Mouse (Mus musculus) myocyte (in vitro differentiated cells): ENCODE measurements around the gene Rims3. TPM values are rescaled to one million over a fixed set of nuclear protein-coding genes. Genes with fewer than 3 reads are reported as not detected.

Experiments
- H3K27me3 ChIP-seq: one replicate; pipeline ENCODE4 v1.6.1; 2011; ENCODE audit not compliant: control insufficient read depth, insufficient read depth, insufficient read length
- H3K36me3 ChIP-seq: one replicate; pipeline ENCODE4 v1.6.1; 2011; ENCODE audit not compliant: control insufficient read depth, insufficient read depth
- H3K4me2 ChIP-seq: one replicate; pipeline ENCODE4 v1.6.1; 2011; ENCODE audit warnings: low read depth, control low read depth
- H3K4me3 ChIP-seq: one replicate; pipeline ENCODE4 v1.5.1; 2011; ENCODE audit warnings: mild to moderate bottlenecking, control low read depth, moderate library complexity
- H3K79me2 ChIP-seq: one replicate; pipeline ENCODE4 v1.6.1; 2011; ENCODE audit not compliant: control insufficient read depth, insufficient read depth
- H3ac ChIP-seq: one replicate; pipeline ENCODE4 v1.6.1; 2011; ENCODE audit not compliant: control insufficient read depth, insufficient read length
- CEBPB ChIP-seq: IDR thresholded peaks from 2 replicates; pipeline ENCODE4 v1.6.1; 2011; ENCODE audit warnings: mild to moderate bottlenecking, moderate library complexity; ENCODE audit not compliant: poor library complexity, insufficient read depth, severe bottlenecking
- E2F4 ChIP-seq: IDR thresholded peaks from one replicate; pipeline ENCODE4 v1.6.1; 2011; ENCODE audit warnings: mild to moderate bottlenecking, control low read depth, moderate library complexity; ENCODE audit not compliant: insufficient read depth
- MAX ChIP-seq: IDR thresholded peaks from one replicate; pipeline ENCODE4 v1.6.1; 2011; ENCODE audit warnings: low read depth, mild to moderate bottlenecking, control low read depth
- MYOD1 ChIP-seq, 3 experiments: IDR thresholded peaks; one replicate each; pipeline ENCODE4 v1.6.1; 2011; ENCODE audit warnings: control low read depth in 2 of 3, low read depth in 2 of 3, mild to moderate bottlenecking in 2 of 3, moderate library complexity in 1 of 3; ENCODE audit not compliant: insufficient read length in 2 of 3, control insufficient read depth in 1 of 3
- MYOG ChIP-seq, 3 experiments: IDR thresholded peaks; one replicate each; pipeline ENCODE4 v1.6.1; 2011; ENCODE audit warnings: control low read depth in 2 of 3, low read depth in 2 of 3, mild to moderate bottlenecking in 2 of 3; ENCODE audit not compliant: insufficient read length in 2 of 3, control insufficient read depth in 1 of 3, insufficient read depth in 1 of 3
- POLR2A ChIP-seq: IDR thresholded peaks from one replicate; pipeline ENCODE4 v1.6.1; 2011; ENCODE audit warnings: low read depth, mild to moderate bottlenecking, control low read depth, moderate library complexity; ENCODE audit not compliant: insufficient read length
- POLR2AphosphoS2 ChIP-seq: IDR thresholded peaks from one replicate; pipeline ENCODE4 v1.6.1; 2011; ENCODE audit warnings: low read depth, control low read depth; ENCODE audit not compliant: insufficient read length
- REST ChIP-seq: IDR thresholded peaks from one replicate; pipeline ENCODE4 v1.6.1; 2011; ENCODE audit warnings: mild to moderate bottlenecking, control low read depth, moderate library complexity; ENCODE audit not compliant: insufficient read depth, insufficient read length
- SRF ChIP-seq: IDR thresholded peaks from one replicate; pipeline ENCODE4 v1.6.1; 2011; ENCODE audit warnings: low read depth; ENCODE audit not compliant: control insufficient read depth, insufficient read length
- TCF12 ChIP-seq: IDR thresholded peaks from one replicate; pipeline ENCODE4 v1.6.1; 2011; ENCODE audit warnings: mild to moderate bottlenecking, control low read depth; ENCODE audit not compliant: poor library complexity, insufficient read depth, severe bottlenecking
- TCF3 ChIP-seq: IDR thresholded peaks from one replicate; pipeline ENCODE4 v1.6.1; 2011; ENCODE audit warnings: low read depth, control low read depth; ENCODE audit not compliant: insufficient read length
- USF1 ChIP-seq: IDR thresholded peaks from one replicate; pipeline ENCODE4 v1.6.1; 2011; ENCODE audit warnings: low read depth, mild to moderate bottlenecking, control low read depth, moderate library complexity
- polyA plus RNA-seq: library from polyadenylated mRNA; unstranded; fragments of >200 nt; fragmentation: generic; extraction: Trizol; gene quantifications from one replicate; pipeline ENCODE4 v1.2.1, GENCODE M21; 2012; ENCODE audit warnings: missing spikeins

Rims3 gene
- polyA plus RNA-seq, 1 experiment: 0.02 TPM

GRCm38 (mm10) chr4:120859865-120860264 is 5.2 kb downstream of the Rims3 start:
- Histone ChIP-seq H3K36me3 (no peaks in the 10 kb centered on the region), H3K27me3 (peaks cover 19% of the 10 kb centered on the region), H3ac (no peak overlapping the region), H3K4me3 (no peak overlapping the region), H3K79me2 (no peaks in the 10 kb centered on the region), H3K4me2 (no peak overlapping the region)
- TF ChIP-seq MYOD1 (IDR thresholded peaks at IDR 0.05; ENCODE audit: control insufficient read depth in 1 of 3, insufficient read length in 2 of 3, low read depth in 2 of 3) (no peak), MAX (no peak), E2F4 (no peak), POLR2A (no peak), REST (no peak), CEBPB (no peak), USF1 (no peak), TCF3 (no peak), SRF (no peak), MYOG (IDR thresholded peaks at IDR 0.05; ENCODE audit: control insufficient read depth in 1 of 3, insufficient read depth in 1 of 3, insufficient read length in 2 of 3, low read depth in 2 of 3) (no peak), POLR2AphosphoS2 (no peak), TCF12 (no peak)

GRCm38 (mm10) chr4:120866211-120866610 is 11.6 kb downstream of the Rims3 start:
- no peaks in the 10 kb centered on the region for H3K36me3 ChIP-seq
- H3K27me3 ChIP-seq: peaks cover 10% of the 10 kb centered on the region
- no peak for TF ChIP-seq TCF12
- TF ChIP-seq REST: peak; percentile 85
- TF ChIP-seq POLR2A: no peak
- no peak for TF ChIP-seq MYOG (IDR thresholded peaks at IDR 0.05; ENCODE audit: control insufficient read depth in 1 of 3, insufficient read depth in 1 of 3, insufficient read length in 2 of 3, low read depth in 2 of 3)

GRCm38 (mm10) chr4:120868246-120868645 is 13.6 kb downstream of the Rims3 start:
- no peaks in the 10 kb centered on the region for H3K79me2 ChIP-seq
- TF ChIP-seq POLR2A (no peak), SRF (no peak), REST (no peak), TCF3 (no peak), USF1 (no peak), MYOG (IDR thresholded peaks at IDR 0.05; ENCODE audit: control insufficient read depth in 1 of 3, insufficient read depth in 1 of 3, insufficient read length in 2 of 3, low read depth in 2 of 3) (no peak), MYOD1 (IDR thresholded peaks at IDR 0.05; ENCODE audit: control insufficient read depth in 1 of 3, insufficient read length in 2 of 3, low read depth in 2 of 3) (no peak), MAX (no peak), POLR2AphosphoS2 (no peak), TCF12 (no peak), E2F4 (no peak), CEBPB (no peak)
- H3K4me2 ChIP-seq: no peak overlapping the region
- no peaks in the 10 kb centered on the region for H3K36me3 ChIP-seq
- H3K27me3 ChIP-seq: peaks cover 16% of the 10 kb centered on the region
- no peak overlapping the region for H3ac ChIP-seq
- H3K4me3 ChIP-seq: no peak overlapping the region

More at GRCm38 (mm10) chr4:120866211-120866610, 11.6 kb downstream of the Rims3 start:
- Histone ChIP-seq H3K4me2 (no peak overlapping the region), H3K4me3 (no peak overlapping the region), H3K79me2 (no peaks in the 10 kb centered on the region), H3ac (no peak overlapping the region)

- TF ChIP-seq USF1: no peak
- no peak for TF ChIP-seq POLR2A
- no peak for TF ChIP-seq TCF12
- TF ChIP-seq MYOG (IDR thresholded peaks at IDR 0.05; ENCODE audit: control insufficient read depth in 1 of 3, insufficient read depth in 1 of 3, insufficient read length in 2 of 3, low read depth in 2 of 3): no peak
- no peak for TF ChIP-seq CEBPB
- TF ChIP-seq POLR2AphosphoS2: no peak
- no peak for TF ChIP-seq TCF3
- TF ChIP-seq REST: no peak
- no peaks in the 10 kb centered on the region for H3K79me2 ChIP-seq
These were observed 14.4 kb downstream of the Rims3 start for GRCm38 (mm10) chr4:120868988-120869387.

GRCm38 (mm10) chr4:120870262-120870748 is 15.7 kb downstream of the Rims3 start:
- no peak overlapping the region for H3K4me3 ChIP-seq
- H3ac ChIP-seq: no peak overlapping the region
- H3K36me3 ChIP-seq: no peaks in the 10 kb centered on the region
- no peaks in the 10 kb centered on the region for H3K79me2 ChIP-seq
- no peak overlapping the region for H3K4me2 ChIP-seq
- TF ChIP-seq CEBPB (no peak), MYOG (IDR thresholded peaks at IDR 0.05; ENCODE audit: control insufficient read depth in 1 of 3, insufficient read depth in 1 of 3, insufficient read length in 2 of 3, low read depth in 2 of 3) (no peak), MAX (no peak), POLR2AphosphoS2 (no peak), E2F4 (no peak), SRF (no peak), POLR2A (no peak), TCF12 (no peak), TCF3 (no peak), REST (no peak), MYOD1 (IDR thresholded peaks at IDR 0.05; ENCODE audit: control insufficient read depth in 1 of 3, insufficient read length in 2 of 3, low read depth in 2 of 3) (no peak), USF1 (no peak)
- peaks cover 31% of the 10 kb centered on the region for H3K27me3 ChIP-seq

More at GRCm38 (mm10) chr4:120868988-120869387, 14.4 kb downstream of the Rims3 start:
- Histone ChIP-seq H3K4me3 (no peak overlapping the region), H3K36me3 (no peaks in the 10 kb centered on the region), H3K4me2 (no peak overlapping the region), H3K27me3 (peaks cover 22% of the 10 kb centered on the region), H3ac (no peak overlapping the region)
